Mouse (Mus musculus): ENCODE results near the gene Ttc37. TPM values are rescaled to one million over a fixed set of nuclear protein-coding genes. Genes with fewer than 3 reads are reported as not detected.

Gene Ttc37
- 25.9 TPM for polyA plus RNA-seq (2017; shearing (Covaris generic))

DNA sequence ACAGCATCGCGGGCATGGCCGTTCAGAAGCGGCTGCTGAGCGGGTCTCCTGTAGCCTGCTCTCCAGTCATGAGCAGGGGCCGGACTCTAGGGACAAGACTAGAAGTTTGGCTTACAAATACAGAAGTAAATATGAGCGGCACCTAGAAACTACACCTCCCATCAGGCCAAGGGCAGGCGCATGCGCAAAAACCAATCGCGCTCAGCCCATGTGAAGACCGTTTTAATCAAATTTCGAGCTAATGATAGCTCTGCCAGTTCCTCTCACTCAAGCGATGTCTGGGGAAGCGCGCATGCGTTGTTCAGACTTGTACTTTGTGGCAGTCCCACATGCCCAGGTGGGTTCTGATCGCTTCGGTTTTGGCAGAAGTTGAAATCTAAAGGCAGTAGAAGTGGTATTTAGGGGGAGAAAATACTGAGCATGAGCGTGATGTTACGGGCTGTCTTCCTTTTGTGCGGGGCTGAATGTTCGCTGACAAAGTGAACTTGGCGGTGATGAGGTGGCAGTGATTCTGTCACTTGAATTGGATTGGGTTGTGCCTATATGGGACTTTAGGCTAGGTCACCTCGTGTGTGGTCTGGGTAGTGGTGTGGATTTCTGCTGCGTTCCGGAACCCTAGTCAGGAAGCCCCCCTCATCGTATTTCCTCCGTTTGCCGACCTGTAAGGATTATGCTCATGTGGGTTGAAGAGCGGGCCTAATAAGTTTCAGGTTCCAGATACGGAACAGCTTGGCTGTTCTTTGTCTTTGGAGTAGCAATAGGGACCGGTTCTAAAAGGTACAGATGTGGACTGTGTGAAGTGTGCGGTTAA is at the start of gene Ttc37, which contains the start of gene Arsk:
TSS of gene Ttc37 (plus strand) at position 242 of the 811 bp plus-strand sequence.
TSS of gene Arsk (minus strand) at position 168 of the 811 bp plus-strand sequence.

DNA sequence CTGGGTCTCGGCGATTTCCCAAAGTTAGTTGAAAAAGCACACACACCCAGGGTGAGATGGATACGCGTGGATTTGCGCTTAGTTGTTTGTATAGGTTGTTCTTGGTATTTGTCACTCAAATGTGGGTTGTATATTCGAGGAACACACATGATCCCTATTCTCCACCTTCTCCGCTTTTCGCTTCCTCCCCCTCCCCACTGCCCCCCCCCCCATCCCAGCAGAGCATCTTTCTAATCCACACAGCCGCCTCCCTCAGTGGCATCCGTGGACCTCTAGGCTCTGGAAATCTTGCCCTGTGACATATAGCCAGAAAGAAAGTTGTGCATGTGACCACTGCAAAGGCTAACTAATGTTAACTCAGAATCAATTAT is 41.7 kb upstream of the Ttc37 start, which contains the start of gene Gpr150:
TSS of gene Gpr150 (minus strand) at position 101 of the 371 bp plus-strand sequence.

Other genes starting within 250 kb of the Ttc37 start
- not detected for gene Rhobtb3, start 154.8 kb upstream of the Ttc37 start, polyA plus RNA-seq (2017; shearing (Covaris generic))
- gene Spata9, start 131.6 kb upstream of the Ttc37 start, polyA plus RNA-seq (2017; shearing (Covaris generic)): not detected
- 30.3 TPM for gene Rfesd, start 80.0 kb upstream of the Ttc37 start, polyA plus RNA-seq (2017; shearing (Covaris generic))
- gene Gpr150, start 41.7 kb upstream of the Ttc37 start, polyA plus RNA-seq (2017; shearing (Covaris generic)): not detected
- gene Arsk, start 74 bp upstream of the Ttc37 start, polyA plus RNA-seq (2017; shearing (Covaris generic)): 9.3 TPM
- gene Fam81b, start 206.3 kb downstream of the Ttc37 start, polyA plus RNA-seq (2017; shearing (Covaris generic)): not detected

All from inflammation-experienced regulatory T-cells, adult 16 weeks (primary cell).